Mouse (Mus musculus) olfactory bulb, adult 2 months (tissue): ENCODE results near the gene Dpep3.
"Not testable (repeated sequence)": the region's sequence is repeated elsewhere in the genome, so short reads cannot be mapped to it uniquely, and the experiment has no call there.

Experiments
- CTCF ChIP-seq: fragments of 200-500 bp; IDR thresholded peaks from 2 replicates; pipeline ENCODE4 v1.5.1; 2012; ENCODE audit warnings: low read depth, mild to moderate bottlenecking, low read length, moderate library complexity; ENCODE audit not compliant: insufficient read depth
- POLR2A ChIP-seq: fragments of 200-500 bp; IDR thresholded peaks from 2 replicates; pipeline ENCODE4 v1.6.1; 2012; ENCODE audit warnings: mild to moderate bottlenecking, low read depth, low read length, moderate library complexity; ENCODE audit not compliant: insufficient read depth

DNA sequence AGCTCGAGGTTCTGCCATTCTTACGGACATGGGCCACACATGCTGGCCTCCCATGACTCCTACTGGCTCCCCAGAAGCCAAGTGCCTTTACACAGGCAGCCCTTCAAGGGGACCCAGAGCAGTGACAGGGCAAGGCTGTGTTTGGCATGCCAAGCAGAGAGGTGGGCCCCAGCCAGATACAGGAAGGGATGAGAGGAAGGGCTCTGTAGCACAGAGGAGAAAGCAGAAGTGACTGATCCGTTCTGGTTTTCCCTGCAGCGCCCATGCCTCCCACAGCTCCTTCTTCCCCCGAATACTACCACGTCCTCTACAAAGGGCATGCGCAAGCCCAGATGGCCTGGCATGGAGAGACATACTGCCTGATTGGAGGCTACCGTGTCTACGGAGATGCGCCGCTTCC lies 4.2 kb upstream of the Dpep3 start:
- not testable (repeated sequence) for TF ChIP-seq CTCF, POLR2A
